Mouse (Mus musculus) large intestine, adult 2 months (tissue): ENCODE measurements around the gene Ccr5. TPM values are rescaled to one million over a fixed set of nuclear protein-coding genes. Genes with fewer than 3 reads are reported as not detected.
"Not testable (repeated sequence)": the region's sequence is repeated elsewhere in the genome, so short reads cannot be mapped to it uniquely, and the experiment has no call there.

Experiments
- DNase-seq: peaks from one replicate; pipeline ENCODE4 v3.0.0-alpha.2; 2012; ENCODE audit warnings: low read depth, low spot score
- WGBS: fragments of 180-500 bp; shearing (Covaris S2); methylation state at CpG from one replicate; pipeline ENCODE4 v1.1.7; 2018; 5-methylcytosine and 5-hydroxymethylcytosine counted together
- polyA plus RNA-seq: library from polyadenylated mRNA; depleted of rRNA; stranded (reverse); fragments of >200 nt; gene quantifications from 2 replicates; pipeline ENCODE4 v1.2.3, GENCODE M21; 2012; rRNA removed

Ccr5 gene
- polyA plus RNA-seq, 1 experiment: 1.7 TPM

GRCm38 (mm10) chr9:124134919-124135318 is 13.6 kb downstream of the Ccr5 start:
- 90% methylated on average over 1 of the region's 1 CpGs for WGBS

GRCm38 (mm10) chr9:124137619-124138018 is 16.3 kb downstream of the Ccr5 start:
- WGBS: 65% methylated on average over 11 of the region's 11 CpGs
- no peak for DNase-seq

More at GRCm38 (mm10) chr9:124134919-124135318, 13.6 kb downstream of the Ccr5 start:
- not testable (repeated sequence) for DNase-seq

DNA sequence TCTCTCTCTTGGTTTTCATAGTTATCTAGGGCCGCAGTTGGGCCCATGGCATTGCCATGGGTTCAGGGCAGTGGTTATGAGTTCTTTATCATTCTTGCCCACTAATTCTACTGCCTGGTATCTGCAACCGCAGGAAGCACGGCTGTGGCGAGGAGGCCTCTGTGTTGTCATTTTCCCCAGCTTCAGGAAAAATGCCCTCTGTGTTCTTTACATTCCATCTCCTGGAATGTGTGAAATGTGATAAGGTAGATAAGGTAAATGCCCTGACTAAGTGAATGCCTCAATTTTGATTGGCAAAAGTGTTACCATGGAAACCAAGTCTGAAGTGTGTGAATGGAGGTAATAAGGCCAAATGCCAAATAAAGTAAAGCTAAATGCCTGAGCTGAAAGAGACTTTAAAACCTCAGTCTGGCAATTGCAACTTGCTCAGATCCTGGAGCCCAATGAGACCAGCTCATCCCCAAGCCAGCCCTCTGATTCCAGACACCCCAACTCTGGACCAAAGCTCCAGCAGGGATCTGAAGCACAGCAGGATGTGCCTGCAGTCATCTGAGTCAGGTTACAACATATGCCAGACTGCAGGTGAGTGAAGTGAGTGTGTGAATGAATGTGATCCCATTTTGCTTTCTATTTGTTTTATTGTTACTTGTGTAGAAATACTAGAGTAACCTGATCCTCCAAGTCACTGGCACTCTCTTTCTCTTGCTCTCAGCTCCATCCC is 16.9 kb downstream of the Ccr5 start:
- WGBS: 34% methylated on average over 4 of the region's 4 CpGs
- no peak for DNase-seq

GRCm38 (mm10) chr9:124143678-124144077 is 22.3 kb downstream of the Ccr5 start:
- DNase-seq: no peak
- WGBS: 86% methylated on average over 1 of the region's 1 CpGs

DNA sequence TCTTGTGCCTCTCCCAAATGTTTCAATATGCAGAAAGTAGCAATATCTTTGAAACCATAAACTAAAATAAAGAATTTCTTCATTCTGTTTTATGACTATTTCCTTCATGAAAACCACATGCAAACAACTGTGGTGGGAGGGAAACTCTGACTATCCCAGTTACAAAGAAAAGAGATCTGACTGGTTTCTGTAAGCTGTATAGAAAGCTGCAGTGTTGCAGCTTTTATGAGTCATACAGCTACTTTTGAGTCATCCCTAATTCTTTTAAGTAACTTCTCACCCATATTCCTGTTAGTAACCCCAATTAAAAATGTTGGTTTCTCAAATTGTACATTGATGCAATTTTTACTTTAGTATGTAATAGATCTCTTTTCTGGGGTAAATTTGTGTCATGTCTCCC is 25.0 kb downstream of the Ccr5 start:
- DNase-seq: no peak

Other genes starting within 250 kb of the Ccr5 start
- gene Ccr1, start 152.9 kb upstream of the Ccr5 start, polyA plus RNA-seq: 4.4 and 5.2 TPM in 2 replicates
- 0.25 TPM in 1 of 2 replicates, not detected in the other for gene Ccr1l1, start 143.1 kb upstream of the Ccr5 start, polyA plus RNA-seq
- gene Ccr3, start 99.6 kb upstream of the Ccr5 start, polyA plus RNA-seq: 0.11 and 0.19 TPM in 2 replicates
- 1.0 and 2.2 TPM in 2 replicates for gene Ccr2, start 19.6 kb upstream of the Ccr5 start, polyA plus RNA-seq
- gene 2010315B03Rik, start 191.2 kb downstream of the Ccr5 start, polyA plus RNA-seq: 5.7 and 7.6 TPM in 2 replicates